Comparison of ENCODE assay signal across 8 mouse cellular contexts in genomic region chr10:128302785-128303125, GRCm38 (mm10). TPM values are rescaled to one million over a fixed set of nuclear protein-coding genes. Genes with fewer than 3 reads are reported as not detected.
DNase-seq lines count a peak whose midpoint lies in the region; ATAC-seq and TF ChIP-seq lines count a peak whose summit lies in the region.

No protein-coding gene starts in this region.

- no peaks in the 10 kb centered on the region for H3K9me3 ChIP-seq in kidney, postnatal 0 days (replicated peaks; ENCODE audit: low read length)
- H3K9me3 ChIP-seq in embryonic facial prominence, embryonic 13.5 days: no peaks in the 10 kb centered on the region
- no peaks in the 10 kb centered on the region for H3K9me3 ChIP-seq in intestine, postnatal 0 days (ENCODE audit: control insufficient read depth)
- no peaks in the 10 kb centered on the region for H3K9me3 ChIP-seq in neural tube, embryonic 12.5 days

- no peak for DNase-seq in kidney, postnatal 0 days (ENCODE audit: low spot score)
- no peak for DNase-seq in kidney, postnatal 14 days
- DNase-seq in cerebellum, adult 18-20 months: no peak
- no peak for DNase-seq in thymus, postnatal 25 days
- no peak for DNase-seq in retina, postnatal 1 day

- peak overlapping the region; percentile 98 for H3K27ac ChIP-seq in kidney, postnatal 0 days
- H3K27ac ChIP-seq in embryonic facial prominence, embryonic 13.5 days: peak overlapping the region; percentile 96
- peak overlapping the region; percentile 92 for H3K27ac ChIP-seq in intestine, postnatal 0 days (ENCODE audit: low read depth, low read length)
- peak overlapping the region; percentile 75 for H3K27ac ChIP-seq in neural tube, embryonic 12.5 days

- 0 out of 2 replicates have a peak, but pooled peaks cover 5% of the 10 kb centered on the region for H3K36me3 ChIP-seq in kidney, postnatal 0 days (ENCODE audit: insufficient read depth, low read length)
- 0 out of 2 replicates have a peak, but pooled peaks cover 4% of the 10 kb centered on the region for H3K36me3 ChIP-seq in embryonic facial prominence, embryonic 13.5 days
- H3K36me3 ChIP-seq in intestine, postnatal 0 days (ENCODE audit: control insufficient read depth, insufficient read depth): peaks cover under 1% of the 10 kb centered on the region; the same call in 1 of the 2 replicates
- peaks cover 4% of the 10 kb centered on the region; the same call in 1 of the 2 replicates for H3K36me3 ChIP-seq in neural tube, embryonic 12.5 days

- ATAC-seq in kidney, postnatal 0 days (replicated peaks; ENCODE audit: low FRiP score, low read depth): peak; percentile 53
- ATAC-seq in embryonic facial prominence, embryonic 13.5 days (ENCODE audit: insufficient number of reproducible peaks, insufficient read depth, low FRiP score, low TSS enrichment, low read depth): no peak
- ATAC-seq in intestine, postnatal 0 days: peak; percentile 42
- peak; percentile 52 for ATAC-seq in neural tube, embryonic 12.5 days (ENCODE audit: low FRiP score, low read depth)

- peaks cover 15% of the 10 kb centered on the region for H3K4me1 ChIP-seq in kidney, postnatal 0 days (replicated peaks; ENCODE audit: insufficient read depth, low read length)
- H3K4me1 ChIP-seq in embryonic facial prominence, embryonic 13.5 days: peaks cover 16% of the 10 kb centered on the region
- H3K4me1 ChIP-seq in intestine, postnatal 0 days (replicated peaks; ENCODE audit: control insufficient read depth, insufficient read depth, low read length): 0 out of 2 replicates have a peak, but pooled peaks cover 5% of the 10 kb centered on the region
- peaks cover 14% of the 10 kb centered on the region for H3K4me1 ChIP-seq in neural tube, embryonic 12.5 days

- H3K27me3 ChIP-seq in kidney, postnatal 0 days (ENCODE audit: insufficient read depth, low read length): no peaks in the 10 kb centered on the region
- no peaks in the 10 kb centered on the region for H3K27me3 ChIP-seq in embryonic facial prominence, embryonic 13.5 days
- H3K27me3 ChIP-seq in intestine, postnatal 0 days (replicated peaks; ENCODE audit: control insufficient read depth, insufficient read depth, low read length): no peaks in the 10 kb centered on the region
- H3K27me3 ChIP-seq in neural tube, embryonic 12.5 days (replicated peaks): no peaks in the 10 kb centered on the region

- peak overlapping the region; percentile 57 for H3K4me3 ChIP-seq in kidney, postnatal 0 days (replicated peaks; ENCODE audit: low read depth, low read length)
- H3K4me3 ChIP-seq in embryonic facial prominence, embryonic 13.5 days: peak overlapping the region; percentile 60
- H3K4me3 ChIP-seq in intestine, postnatal 0 days (ENCODE audit: low read depth, low read length): peak overlapping the region; percentile 65
- H3K4me3 ChIP-seq in neural tube, embryonic 12.5 days: peak overlapping the region; percentile 49

- under 1% methylated on average over 9 of the region's 9 CpGs for WGBS in kidney, postnatal 0 days
- 1% methylated on average over 9 of the region's 9 CpGs for WGBS in embryonic facial prominence, embryonic 13.5 days
- WGBS in intestine, postnatal 0 days: under 1% methylated on average over 9 of the region's 9 CpGs
- WGBS in neural tube, embryonic 12.5 days: under 1% methylated on average over 9 of the region's 9 CpGs

- peak overlapping the region; percentile 81 for H3K9ac ChIP-seq in kidney, postnatal 0 days (ENCODE audit: low read depth, low read length)
- H3K9ac ChIP-seq in embryonic facial prominence, embryonic 13.5 days: peak overlapping the region; percentile 87
- H3K9ac ChIP-seq in intestine, postnatal 0 days (ENCODE audit: low read depth, low read length): peak overlapping the region; percentile 84
- peak overlapping the region; percentile 71 for H3K9ac ChIP-seq in neural tube, embryonic 12.5 days

- peak overlapping the region; percentile 84 for H3K4me2 ChIP-seq in kidney, postnatal 0 days (ENCODE audit: low read length)
- H3K4me2 ChIP-seq in embryonic facial prominence, embryonic 13.5 days: peak overlapping the region; percentile 76
- peak overlapping the region; percentile 85 for H3K4me2 ChIP-seq in intestine, postnatal 0 days (replicated peaks; ENCODE audit: low read depth)
- H3K4me2 ChIP-seq in neural tube, embryonic 12.5 days (replicated peaks): peak overlapping the region; percentile 79

- no peak for TF ChIP-seq CTCF in kidney, postnatal 0 days (IDR thresholded peaks at IDR 0.05; ENCODE audit: low read depth)
- no peak for TF ChIP-seq CTCF in intestine, postnatal 0 days (IDR thresholded peaks at IDR 0.05; ENCODE audit: low read depth)

RNA-seq across cellular contexts. Expression of gene Pan2, which starts 0.4 kb away (rescaled TPM):
- polyA plus RNA-seq in kidney, postnatal 0 days (2015; fragmentation: Nextera tagmentation; extraction: Ambion mirVana): 26.5 and 28.5 TPM in 2 replicates
- 31.8 and 32.3 TPM in 2 replicates for polyA plus RNA-seq in embryonic facial prominence, embryonic 13.5 days (2015; fragmentation: Nextera tagmentation; extraction: Ambion mirVana)
- 11.5 and 14.0 TPM in 2 replicates for polyA plus RNA-seq in intestine, postnatal 0 days (2015; fragmentation: Nextera tagmentation; extraction: Ambion mirVana)
- polyA plus RNA-seq in neural tube, embryonic 12.5 days (2016; fragmentation: Nextera tagmentation; extraction: Ambion mirVana): 31.5 and 33.0 TPM in 2 replicates

RNA-seq across cellular contexts. Expression of gene Il23a, which starts 4.2 kb away (rescaled TPM):
- 0.13 and 0.16 TPM in 2 replicates for polyA plus RNA-seq in kidney, postnatal 0 days (2015; fragmentation: Nextera tagmentation; extraction: Ambion mirVana)
- 0.23 and 0.25 TPM in 2 replicates for polyA plus RNA-seq in embryonic facial prominence, embryonic 13.5 days (2015; fragmentation: Nextera tagmentation; extraction: Ambion mirVana)
- polyA plus RNA-seq in intestine, postnatal 0 days (2015; fragmentation: Nextera tagmentation; extraction: Ambion mirVana): 0.22 and 0.46 TPM in 2 replicates
- polyA plus RNA-seq in neural tube, embryonic 12.5 days (2016; fragmentation: Nextera tagmentation; extraction: Ambion mirVana): 0.28 TPM in 1 of 2 replicates, not detected in the other

RNA-seq across cellular contexts. Expression of gene Cnpy2, which starts 19.5 kb away (rescaled TPM):
- 350 and 363 TPM in 2 replicates for polyA plus RNA-seq in kidney, postnatal 0 days (2015; fragmentation: Nextera tagmentation; extraction: Ambion mirVana)
- 349 and 362 TPM in 2 replicates for polyA plus RNA-seq in embryonic facial prominence, embryonic 13.5 days (2015; fragmentation: Nextera tagmentation; extraction: Ambion mirVana)
- polyA plus RNA-seq in intestine, postnatal 0 days (2015; fragmentation: Nextera tagmentation; extraction: Ambion mirVana): 254 and 273 TPM in 2 replicates
- 212 and 230 TPM in 2 replicates for polyA plus RNA-seq in neural tube, embryonic 12.5 days (2016; fragmentation: Nextera tagmentation; extraction: Ambion mirVana)

RNA-seq across cellular contexts. Expression of gene Stat2, which starts 32.4 kb away (rescaled TPM):
- 9.0 and 10.9 TPM in 2 replicates for polyA plus RNA-seq in kidney, postnatal 0 days (2015; fragmentation: Nextera tagmentation; extraction: Ambion mirVana)
- polyA plus RNA-seq in embryonic facial prominence, embryonic 13.5 days (2015; fragmentation: Nextera tagmentation; extraction: Ambion mirVana): 15.7 and 19.0 TPM in 2 replicates
- polyA plus RNA-seq in intestine, postnatal 0 days (2015; fragmentation: Nextera tagmentation; extraction: Ambion mirVana): 23.2 and 26.7 TPM in 2 replicates
- polyA plus RNA-seq in neural tube, embryonic 12.5 days (2016; fragmentation: Nextera tagmentation; extraction: Ambion mirVana): 23.3 and 25.6 TPM in 2 replicates

RNA-seq across cellular contexts. Expression of gene Apof, which starts 34.3 kb away (rescaled TPM):
- polyA plus RNA-seq in kidney, postnatal 0 days (2015; fragmentation: Nextera tagmentation; extraction: Ambion mirVana): 0.21 and 0.42 TPM in 2 replicates
- 2.0 TPM in 1 of 2 replicates, not detected in the other for polyA plus RNA-seq in embryonic facial prominence, embryonic 13.5 days (2015; fragmentation: Nextera tagmentation; extraction: Ambion mirVana)
- 0.12 TPM in 2 replicates for polyA plus RNA-seq in intestine, postnatal 0 days (2015; fragmentation: Nextera tagmentation; extraction: Ambion mirVana)
- not detected in 2 replicates for polyA plus RNA-seq in neural tube, embryonic 12.5 days (2016; fragmentation: Nextera tagmentation; extraction: Ambion mirVana)
